Mouse (Mus musculus): ENCODE results near the gene Elp5. TPM values are rescaled to one million over a fixed set of nuclear protein-coding genes. Genes with fewer than 3 reads are reported as not detected.
"Not testable (repeated sequence)": the region's sequence is repeated elsewhere in the genome, so short reads cannot be mapped to it uniquely, and the experiment has no call there.

Elp5 gene
- polyA plus RNA-seq, 1 experiment from 2014 or later = 98.4 TPM

GRCm38 (mm10) chr11:69956218-69956617, 26.1 kb downstream of the Elp5 start:
- 76% methylated on average over 1 of the region's 1 CpGs for WGBS
- Histone ChIP-seq H3K27me3 (ENCODE audit: control insufficient read depth, insufficient read depth, low read depth, low read length) (no peaks in the 10 kb centered on the region), H3K4me3 (ENCODE audit: low read length) (no peak overlapping the region), H3K27ac (ENCODE audit: low read length) (no peak overlapping the region), H3K36me3 (ENCODE audit: control insufficient read depth, insufficient read depth, low read length) (no peaks in the 10 kb centered on the region), H3K9ac (ENCODE audit: low read length) (no peak overlapping the region), H3K4me1 (replicated peaks; ENCODE audit: control insufficient read depth, insufficient read depth, low read length) (no peaks in the 10 kb centered on the region), H3K4me2 (ENCODE audit: low read depth, low read length) (no peak overlapping the region), H3K9me3 (ENCODE audit: control insufficient read depth, low read length) (no peaks in the 10 kb centered on the region)
- no peak for ATAC-seq (ENCODE audit: low read depth)

DNA sequence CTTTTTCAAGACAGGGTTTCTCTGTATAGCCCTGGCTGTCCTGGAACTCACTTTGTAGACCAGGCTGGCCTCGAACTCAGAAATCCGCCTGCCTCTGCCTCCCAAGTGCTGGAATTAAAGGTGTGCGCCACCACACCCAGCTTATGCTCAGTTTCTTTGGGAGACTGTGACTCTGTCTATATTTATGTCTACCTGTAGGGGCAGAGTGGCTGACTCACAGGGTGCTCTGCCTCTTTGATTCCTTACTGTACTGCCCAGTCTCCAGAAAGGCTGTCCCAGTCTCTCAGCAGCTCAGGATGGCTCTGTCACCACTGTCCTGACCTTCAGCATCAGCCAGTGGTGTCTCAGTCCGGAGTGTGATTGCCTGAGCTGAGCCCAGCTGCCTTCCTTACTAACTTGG, 26.7 kb downstream of the Elp5 start:
- not testable (repeated sequence) for H3K4me2 ChIP-seq (ENCODE audit: low read depth, low read length); H3K4me3 ChIP-seq (ENCODE audit: low read length); ATAC-seq (ENCODE audit: low read depth); H3K27me3 ChIP-seq (ENCODE audit: control insufficient read depth, insufficient read depth, low read depth, low read length); H3K27ac ChIP-seq (ENCODE audit: low read length); H3K4me1 ChIP-seq (replicated peaks; ENCODE audit: control insufficient read depth, insufficient read depth, low read length); H3K9me3 ChIP-seq (ENCODE audit: control insufficient read depth, low read length); H3K36me3 ChIP-seq (ENCODE audit: control insufficient read depth, insufficient read depth, low read length); H3K9ac ChIP-seq (ENCODE audit: low read length)
- 68% methylated on average over 4 of the region's 4 CpGs for WGBS

DNA sequence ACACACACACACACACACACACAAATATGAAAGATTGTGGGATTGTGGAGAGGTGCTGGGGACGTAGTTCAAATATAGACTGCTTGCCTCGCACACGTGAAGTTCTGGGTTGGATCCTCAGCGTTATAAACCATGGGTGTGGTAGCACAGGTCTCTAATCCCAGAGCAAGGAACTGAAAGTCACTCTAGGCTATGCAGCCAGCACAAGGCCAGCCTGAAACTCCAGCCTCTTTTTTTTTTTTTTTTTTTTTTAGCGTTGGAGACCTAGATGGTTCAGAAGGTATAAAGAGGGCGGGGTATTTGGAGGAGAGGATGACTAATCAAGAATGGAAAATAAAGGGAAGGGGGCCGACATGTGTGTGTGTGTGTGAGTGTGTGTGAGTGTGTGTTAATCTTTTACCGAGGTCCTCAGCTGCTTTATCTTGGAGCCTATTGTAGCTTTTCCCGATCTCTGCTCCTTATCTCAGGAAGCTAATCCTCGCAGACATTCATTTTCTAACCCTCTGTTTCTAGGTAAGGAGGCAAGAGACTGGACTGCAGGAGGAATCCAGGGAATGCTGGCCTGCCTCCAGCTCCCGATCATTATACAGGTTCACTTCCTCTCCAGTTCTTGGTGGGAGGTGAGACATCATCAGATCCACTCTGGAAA, 28.9 kb downstream of the Elp5 start:
- Histone ChIP-seq H3K4me3 (ENCODE audit: low read length) (no peak overlapping the region), H3K9me3 (ENCODE audit: control insufficient read depth, low read length) (no peaks in the 10 kb centered on the region), H3K27ac (ENCODE audit: low read length) (no peak overlapping the region), H3K4me2 (ENCODE audit: low read depth, low read length) (no peak overlapping the region), H3K27me3 (ENCODE audit: control insufficient read depth, insufficient read depth, low read depth, low read length) (no peaks in the 10 kb centered on the region), H3K4me1 (replicated peaks; ENCODE audit: control insufficient read depth, insufficient read depth, low read length) (peaks cover 6% of the 10 kb centered on the region), H3K36me3 (ENCODE audit: control insufficient read depth, insufficient read depth, low read length) (no peaks in the 10 kb centered on the region), H3K9ac (ENCODE audit: low read length) (0 out of 2 replicates have a peak overlapping the region, but pooled peaks have one; percentile 8)
- no peak for ATAC-seq (ENCODE audit: low read depth)
- WGBS = 31% methylated on average over 11 of the region's 11 CpGs

- WGBS = 36% methylated on average over 1 of the region's 1 CpGs
- Histone ChIP-seq H3K9me3 (ENCODE audit: control insufficient read depth, low read length) (no peaks in the 10 kb centered on the region), H3K27ac (ENCODE audit: low read length) (no peak overlapping the region)
Measured at GRCm38 (mm10) chr11:69952274-69952673, 30.0 kb downstream of the Elp5 start.

GRCm38 (mm10) chr11:69950807-69951459, 31.4 kb downstream of the Elp5 start:
- no peak overlapping the region for H3K4me3 ChIP-seq (ENCODE audit: low read length)
- WGBS = 39% methylated on average over 4 of the region's 4 CpGs
- no peak for ATAC-seq (ENCODE audit: low read depth)

More at GRCm38 (mm10) chr11:69952274-69952673, 30.0 kb downstream of the Elp5 start:
- Histone ChIP-seq H3K36me3 (ENCODE audit: control insufficient read depth, insufficient read depth, low read length) (no peaks in the 10 kb centered on the region), H3K27me3 (ENCODE audit: control insufficient read depth, insufficient read depth, low read depth, low read length) (no peaks in the 10 kb centered on the region), H3K9ac (ENCODE audit: low read length) (no peak overlapping the region), H3K4me3 (ENCODE audit: low read length) (no peak overlapping the region), H3K4me1 (replicated peaks; ENCODE audit: control insufficient read depth, insufficient read depth, low read length) (peaks cover 16% of the 10 kb centered on the region), H3K4me2 (ENCODE audit: low read depth, low read length) (no peak overlapping the region)
- no peak for ATAC-seq (ENCODE audit: low read depth)

GRCm38 (mm10) chr11:69948763-69949150, 33.6 kb downstream of the Elp5 start:
- peak; percentile 63 for ATAC-seq (ENCODE audit: low read depth)
- H3K4me1 ChIP-seq (replicated peaks; ENCODE audit: control insufficient read depth, insufficient read depth, low read length) = peaks cover 19% of the 10 kb centered on the region
- peak overlapping the region; percentile 83 for H3K27ac ChIP-seq (ENCODE audit: low read length)
- under 1% methylated on average over 14 of the region's 14 CpGs for WGBS
- peak overlapping the region; percentile 80 for H3K4me2 ChIP-seq (ENCODE audit: low read depth, low read length)
- H3K36me3 ChIP-seq (ENCODE audit: control insufficient read depth, insufficient read depth, low read length) = 0 out of 2 replicates have a peak, but pooled peaks cover 2% of the 10 kb centered on the region
- H3K9me3 ChIP-seq (ENCODE audit: control insufficient read depth, low read length) = no peaks in the 10 kb centered on the region
- H3K4me3 ChIP-seq (ENCODE audit: low read length) = peak overlapping the region; percentile 61
- no peaks in the 10 kb centered on the region for H3K27me3 ChIP-seq (ENCODE audit: control insufficient read depth, insufficient read depth, low read depth, low read length)
- H3K9ac ChIP-seq (ENCODE audit: low read length) = peak overlapping the region; percentile 66

More at GRCm38 (mm10) chr11:69950807-69951459, 31.4 kb downstream of the Elp5 start:
- no peaks in the 10 kb centered on the region for H3K36me3 ChIP-seq (ENCODE audit: control insufficient read depth, insufficient read depth, low read length)
- H3K27me3 ChIP-seq (ENCODE audit: control insufficient read depth, insufficient read depth, low read depth, low read length) = no peaks in the 10 kb centered on the region
- no peaks in the 10 kb centered on the region for H3K9me3 ChIP-seq (ENCODE audit: control insufficient read depth, low read length)
- H3K9ac ChIP-seq (ENCODE audit: low read length) = no peak overlapping the region
- H3K4me1 ChIP-seq (replicated peaks; ENCODE audit: control insufficient read depth, insufficient read depth, low read length) = peaks cover 19% of the 10 kb centered on the region
- H3K4me2 ChIP-seq (ENCODE audit: low read depth, low read length) = no peak overlapping the region
- no peak overlapping the region for H3K27ac ChIP-seq (ENCODE audit: low read length)

DNA sequence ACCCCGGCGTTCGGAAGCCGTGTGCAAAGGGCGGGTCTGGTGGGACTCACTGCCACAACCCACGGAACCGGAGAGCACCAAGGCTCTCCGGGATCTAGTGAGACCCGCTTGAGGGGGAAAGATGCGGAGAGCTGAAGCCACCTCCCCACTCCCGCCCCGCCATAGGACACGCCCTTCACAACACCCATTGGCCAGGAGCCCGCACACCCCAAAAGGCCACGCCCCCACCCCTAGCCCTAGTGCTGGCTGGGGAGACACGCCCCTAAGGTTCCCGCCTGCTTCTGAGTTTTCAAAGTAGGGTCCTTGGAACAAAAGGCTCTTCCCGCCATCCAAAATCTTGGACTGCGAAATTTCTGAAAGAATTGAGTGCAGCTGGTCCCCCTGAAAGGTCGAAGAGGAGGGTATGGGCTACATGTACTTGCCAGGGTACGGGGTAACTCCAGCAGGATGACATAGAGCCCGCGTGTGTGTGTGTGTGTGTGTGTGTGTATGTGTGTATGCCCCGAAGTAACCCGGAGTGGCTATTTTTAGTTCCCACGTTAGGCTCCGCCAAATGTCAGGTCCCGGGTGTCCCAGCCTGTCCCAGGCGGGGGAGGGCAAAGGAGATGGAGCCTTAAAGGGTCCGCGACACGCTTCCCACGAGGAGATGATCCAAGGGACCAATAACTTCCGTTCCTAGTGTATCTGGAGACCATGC, 34.1 kb downstream of the Elp5 start, which contains the start of gene Slc2a4:
Slc2a4 (minus strand) TSS at position 123 of the 697 bp plus-strand sequence.
- H3K4me1 ChIP-seq (replicated peaks; ENCODE audit: control insufficient read depth, insufficient read depth, low read length) = peaks cover 19% of the 10 kb centered on the region
- peak within 1 kb of the TSS; percentile 66 for H3K9ac ChIP-seq (ENCODE audit: low read length)
- H3K4me3 ChIP-seq (ENCODE audit: low read length) = peak within 1 kb of the TSS; percentile 61
- no peaks in the 10 kb centered on the region for H3K9me3 ChIP-seq (ENCODE audit: control insufficient read depth, low read length)
- H3K27ac ChIP-seq (ENCODE audit: low read length) = peak within 1 kb of the TSS; percentile 87
- under 1% methylated on average over 34 of the region's 34 CpGs for WGBS
- ATAC-seq (ENCODE audit: low read depth) = peak; percentile 96
- 0 out of 2 replicates have a peak, but pooled peaks cover 2% of the 10 kb centered on the region for H3K36me3 ChIP-seq (ENCODE audit: control insufficient read depth, insufficient read depth, low read length)
- no peaks in the 10 kb centered on the region for H3K27me3 ChIP-seq (ENCODE audit: control insufficient read depth, insufficient read depth, low read depth, low read length)
- H3K4me2 ChIP-seq (ENCODE audit: low read depth, low read length) = peak within 1 kb of the TSS; percentile 80

DNA sequence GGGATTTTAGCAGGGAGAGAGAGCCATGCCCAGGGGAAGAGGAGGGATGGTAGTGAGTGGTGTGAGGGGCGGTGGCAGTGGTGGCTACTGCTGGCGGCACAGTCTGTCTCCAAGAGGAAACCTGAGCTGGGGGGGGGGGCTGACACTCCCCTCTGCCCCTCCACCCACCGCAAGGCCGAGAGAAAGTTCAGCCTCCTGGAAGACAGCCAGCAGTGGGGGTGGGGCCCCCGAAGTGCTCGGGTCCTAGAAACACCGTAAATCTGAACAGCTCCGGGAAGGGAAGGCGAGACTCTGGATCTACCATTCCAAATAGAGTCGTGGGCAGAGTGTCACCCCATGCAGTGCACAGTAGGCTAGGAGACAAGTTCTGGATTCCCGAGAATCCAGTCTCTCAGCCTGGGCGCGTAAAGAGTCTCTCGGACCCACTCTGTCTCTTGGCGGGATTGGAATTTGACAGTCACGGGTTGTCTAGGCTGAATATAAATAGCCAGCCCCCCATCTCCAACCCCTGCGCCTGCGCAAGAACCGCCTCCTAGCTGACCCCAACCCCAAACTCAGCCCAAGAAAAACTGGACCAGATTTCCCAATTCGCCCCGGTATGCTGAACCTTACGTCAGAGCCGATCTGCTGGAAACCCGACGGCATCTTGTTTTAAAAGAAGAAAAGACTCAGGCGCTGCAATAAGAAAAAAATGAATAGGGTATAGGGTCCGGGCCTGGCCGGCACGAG, 34.8 kb downstream of the Elp5 start:
- Histone ChIP-seq H3K27ac (ENCODE audit: low read length) (peak overlapping the region; percentile 87), H3K4me2 (ENCODE audit: low read depth, low read length) (peak overlapping the region; percentile 80), H3K9me3 (ENCODE audit: control insufficient read depth, low read length) (no peaks in the 10 kb centered on the region), H3K27me3 (ENCODE audit: control insufficient read depth, insufficient read depth, low read depth, low read length) (no peaks in the 10 kb centered on the region), H3K4me1 (replicated peaks; ENCODE audit: control insufficient read depth, insufficient read depth, low read length) (peaks cover 19% of the 10 kb centered on the region), H3K4me3 (ENCODE audit: low read length) (peak overlapping the region; percentile 61), H3K36me3 (ENCODE audit: control insufficient read depth, insufficient read depth, low read length) (0 out of 2 replicates have a peak, but pooled peaks cover 2% of the 10 kb centered on the region), H3K9ac (ENCODE audit: low read length) (peak overlapping the region; percentile 66)
- under 1% methylated on average over 29 of the region's 29 CpGs for WGBS
- peak; percentile 59 for ATAC-seq (ENCODE audit: low read depth)
